Comparison of ENCODE assay signal across 8 mouse cellular contexts in genomic region chr7:5080010-5080751, GRCm38 (mm10). TPM values are rescaled to one million over a fixed set of nuclear protein-coding genes. Genes with fewer than 3 reads are reported as not detected.
DNase-seq lines count a peak whose midpoint lies in the region; ATAC-seq lines count a peak whose summit lies in the region.

Gene Epn1 (plus strand): TSS chr7:5080235.

- H3K36me3 ChIP-seq in hindbrain, embryonic 16.5 days (ENCODE audit: control insufficient read depth, insufficient read depth, low read length), result peaks cover 29% of the 10 kb centered on the region
- H3K36me3 ChIP-seq in macrophage (ENCODE audit: inconsistent target), result peaks cover 20% of the 10 kb centered on the region; the same call in 1 of the 2 replicates

- peak within 1 kb of the TSS; percentile 93 for H3K27ac ChIP-seq in hindbrain, embryonic 16.5 days (ENCODE audit: low read depth, low read length)
- H3K27ac ChIP-seq in macrophage, result peak within 1 kb of the TSS; percentile 89

- peak within 1 kb of the TSS; percentile 58 for H3K4me2 ChIP-seq in hindbrain, embryonic 16.5 days (ENCODE audit: low read length)

- peak; percentile 98 for ATAC-seq in hindbrain, embryonic 16.5 days

- H3K27me3 ChIP-seq in hindbrain, embryonic 16.5 days (replicated peaks; ENCODE audit: control insufficient read depth, insufficient read depth, low read length), result no peaks in the 10 kb centered on the region

- peak; percentile 97 for DNase-seq in T-cell, adult 2 months (ENCODE audit: low spot score)
- peak; percentile 97 to 98 for DNase-seq in cerebellum, postnatal 36 days
- peak; percentile 97 for DNase-seq in gastrocnemius, adult 18-20 months (ENCODE audit: low spot score)
- peak; percentile 98 for DNase-seq in left cerebral cortex, adult 18-20 months (ENCODE audit: low spot score in 2 of 2)
- DNase-seq in right cerebral cortex, adult 18-20 months, result peak; percentile 98
- DNase-seq in urinary bladder, postnatal 10 days (ENCODE audit: low spot score), result peak; percentile 84

- H3K4me3 ChIP-seq in hindbrain, embryonic 16.5 days (ENCODE audit: low read length), result peak within 1 kb of the TSS; percentile 99
- H3K4me3 ChIP-seq in macrophage (ENCODE audit: inconsistent target), result peak within 1 kb of the TSS; percentile 92

- under 1% methylated on average over 78 of the region's 81 CpGs for WGBS in hindbrain, embryonic 16.5 days
- WGBS in macrophage (ENCODE audit: missing documents), result under 1% methylated on average over 61 of the region's 81 CpGs

- peaks cover 15% of the 10 kb centered on the region for H3K4me1 ChIP-seq in hindbrain, embryonic 16.5 days (ENCODE audit: control insufficient read depth, insufficient read depth, low read depth, low read length)

- H3K9me3 ChIP-seq in hindbrain, embryonic 16.5 days (ENCODE audit: control insufficient read depth, low read length), result no peaks in the 10 kb centered on the region

- peaks cover 79% of the 10 kb centered on the region for H3K79me2 ChIP-seq in macrophage (ENCODE audit: inconsistent target)

- peak within 1 kb of the TSS; percentile 99 for H3K9ac ChIP-seq in hindbrain, embryonic 16.5 days (ENCODE audit: low read depth, low read length)

RNA-seq across cellular contexts. Expression of gene Epn1, which starts in this region (rescaled TPM):
- 100 to 1,000 TPM; 161 to 183 TPM for total RNA-seq in gastrocnemius, adult 18-20 months (2021)
- polyA plus RNA-seq in hindbrain, embryonic 16.5 days (2015; fragmentation: Nextera tagmentation; extraction: Ambion mirVana), result 115 and 124 TPM in 2 replicates
- total RNA-seq in left cerebral cortex, adult 18-20 months (2021), result 100 to 1,000 TPM; 482 to 504 TPM
- 100 to 1,000 TPM in 13 of 26 experiments, 10 to 100 TPM in 13; 39.2 to 176 (median 99.5) TPM for total RNA-seq in macrophage (2018; cell fraction: chromatin; rRNA removed)
- total RNA-seq in macrophage (2018; cell fraction: cytosol; rRNA removed), result 100 to 1,000 TPM in 25 of 26 experiments, 10 to 100 TPM in 1; 88.5 to 168 (median 131) TPM
- total RNA-seq in macrophage (2018; cell fraction: nucleus; rRNA removed), result 100 to 1,000 TPM in 16 of 26 experiments, 10 to 100 TPM in 10; 52.8 to 179 (median 117) TPM
- polyA plus RNA-seq in macrophage (2018), result 84.6 to 130 TPM (median 119 TPM) in 3 replicates

Comparison
In these comparisons a context has a peak if more than half of its experiments do, and no peak if none do; other contexts are left out.
1. Peak in every context shown above with its lines: DNase-seq, ATAC-seq, H3K4me3 ChIP-seq and H3K27ac ChIP-seq.